Mouse (Mus musculus) Muller cell, postnatal 12 days (primary cell): ENCODE measurements around the gene Trappc3.

Source experiments
- DNase-seq: peaks from one replicate; pipeline ENCODE4 v3.0.0-alpha.2; 2015; ENCODE audit errors: inconsistent ontology term

Gene Trappc3

DNA sequence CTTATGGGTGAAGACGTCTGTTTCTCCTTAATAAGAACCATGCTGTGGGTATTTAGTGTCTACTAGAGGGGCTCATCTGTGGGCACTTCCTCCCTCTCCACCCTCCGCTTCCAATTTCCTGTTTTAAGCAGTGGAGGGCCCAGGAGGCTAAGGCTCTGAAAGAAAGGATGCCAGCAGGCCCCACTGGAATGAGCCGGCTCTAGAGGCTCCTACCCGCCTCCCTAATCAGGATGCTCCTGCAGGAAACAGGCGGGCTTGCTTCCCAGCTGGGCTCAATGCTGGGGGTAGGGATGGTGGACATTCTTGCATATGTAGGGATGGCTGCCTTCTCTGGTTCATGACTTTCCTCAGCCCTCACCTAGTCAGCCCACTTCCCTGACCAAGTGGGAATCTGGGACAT is 51.1 kb downstream of the Trappc3 start:
- no peak for DNase-seq

DNA sequence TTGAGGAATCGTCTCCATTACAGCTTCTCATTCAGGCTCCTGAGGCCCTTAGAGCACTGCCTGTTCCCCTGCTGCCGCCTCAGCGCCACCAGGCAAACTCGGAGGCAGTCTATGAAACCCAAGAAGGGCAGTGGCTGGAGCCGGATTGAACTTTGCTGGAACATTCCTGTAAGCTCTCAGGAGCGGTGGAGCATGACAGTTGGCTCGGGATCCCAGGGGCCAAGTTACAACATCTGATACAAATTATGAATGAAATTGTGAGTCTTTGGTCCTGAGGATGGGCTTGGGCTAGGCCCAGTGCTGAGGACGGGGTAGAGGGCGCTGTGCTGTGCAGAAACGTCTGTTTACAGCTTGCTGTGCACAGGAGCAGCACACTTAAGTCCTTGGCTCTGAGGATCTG is 52.3 kb downstream of the Trappc3 start:
- peak; percentile 84 for DNase-seq

DNA sequence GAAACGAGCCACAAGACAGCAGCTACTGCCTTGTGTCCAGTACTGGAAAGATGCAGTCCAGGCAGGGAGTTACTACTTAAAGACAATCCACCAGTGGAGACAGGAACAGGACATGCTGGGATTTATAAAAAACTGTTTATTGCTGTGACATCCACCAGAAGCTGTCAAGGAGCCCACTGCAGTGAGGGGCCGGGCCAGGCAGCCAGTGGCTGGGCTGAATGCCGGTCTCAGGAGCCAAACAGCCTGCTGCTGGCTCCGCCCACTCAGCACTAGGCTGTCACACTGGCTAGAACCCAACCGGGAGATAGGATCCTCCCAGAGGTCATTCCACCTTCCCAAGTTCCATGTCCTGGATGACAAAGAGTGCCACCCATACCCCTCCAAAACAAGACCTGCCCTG is 53.8 kb downstream of the Trappc3 start:
- DNase-seq: no peak

DNA sequence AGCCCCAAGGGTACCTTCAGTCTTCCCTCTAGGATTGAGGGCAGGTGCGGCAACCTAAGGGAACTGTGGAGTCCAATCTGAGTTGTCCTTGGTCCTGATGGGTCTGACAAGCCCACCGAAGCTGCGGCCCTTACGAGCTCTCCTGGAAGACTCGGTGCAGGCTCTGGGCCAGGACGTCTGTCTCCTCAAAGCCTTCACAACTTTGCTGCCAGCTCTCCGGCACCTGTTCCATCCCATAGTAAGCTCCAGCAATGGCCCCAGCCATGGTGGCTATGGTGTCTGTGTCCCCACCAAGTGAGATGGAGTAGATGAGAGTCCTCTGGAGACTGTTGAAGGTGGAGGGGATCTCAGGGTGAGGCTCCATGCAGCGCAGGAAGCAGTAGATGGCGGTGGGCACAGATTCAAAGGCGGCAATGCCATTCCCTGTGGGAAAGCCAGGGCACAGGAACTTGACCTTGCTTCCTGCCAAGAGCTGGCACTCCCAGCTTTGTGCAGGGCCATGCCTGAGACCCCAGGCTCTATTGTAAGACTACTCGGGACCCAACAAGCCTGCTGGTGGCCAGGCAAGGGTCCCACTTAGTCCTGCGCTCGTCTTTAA is 54.4 kb downstream of the Trappc3 start:
- no peak for DNase-seq

DNA sequence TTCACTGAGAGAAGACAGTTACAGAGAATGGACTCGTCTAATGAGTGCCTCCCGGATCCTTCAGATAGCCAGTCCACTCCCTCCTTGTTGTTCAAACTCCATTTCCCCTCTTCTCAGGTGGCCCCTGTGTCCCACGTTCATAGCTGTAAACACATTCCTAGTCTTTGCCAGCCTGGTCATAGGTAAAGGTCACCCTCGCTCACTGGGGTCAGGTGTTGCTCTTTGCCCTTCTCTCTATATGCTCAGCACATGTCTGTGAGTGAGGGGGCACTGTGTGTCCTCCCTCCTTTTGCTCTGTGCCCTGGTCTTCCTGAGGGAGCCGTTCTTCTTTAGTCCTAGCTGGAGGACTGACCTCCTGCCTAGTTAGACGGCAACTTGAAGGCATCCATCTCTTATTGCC is 57.7 kb downstream of the Trappc3 start:
- no peak for DNase-seq

DNA sequence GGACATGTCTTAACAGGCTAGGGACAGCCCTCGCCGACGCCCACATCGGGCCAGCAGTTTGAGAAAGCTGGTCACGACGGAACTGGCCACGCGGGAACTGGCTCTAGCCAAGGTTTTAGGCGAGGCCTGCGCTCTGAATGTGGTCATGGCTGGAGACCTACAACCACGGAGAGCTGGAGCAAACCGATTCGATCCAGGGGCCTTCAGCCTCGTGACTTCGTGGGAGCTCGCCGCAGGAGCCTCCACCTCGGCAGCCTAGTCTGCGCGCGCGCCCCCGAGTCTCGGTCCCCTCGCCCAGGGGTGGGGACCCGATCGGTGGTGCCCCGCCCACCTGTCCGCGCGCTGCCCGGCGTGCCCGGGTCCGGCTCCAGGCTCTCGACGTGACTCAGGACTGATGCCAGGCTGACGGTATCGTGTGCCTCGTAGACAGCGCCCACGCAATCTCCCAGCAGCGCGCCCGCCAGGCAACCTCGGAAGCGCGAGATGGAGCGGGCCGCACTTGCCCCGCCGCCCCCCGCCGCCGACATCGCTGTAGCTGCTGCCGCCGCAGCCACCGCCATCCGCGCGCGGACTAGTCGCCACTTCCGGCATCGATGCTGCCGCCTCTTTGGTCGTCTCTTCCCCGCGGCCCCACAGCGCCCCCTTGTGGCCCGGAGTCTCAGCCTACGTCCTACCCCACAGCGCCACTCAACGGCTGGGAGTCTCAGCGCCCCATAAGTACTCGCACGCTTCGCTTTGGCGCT is 59.2 kb downstream of the Trappc3 start, which contains the start of gene Adprhl2:
Gene Adprhl2 (minus strand): TSS at position 593 of the 743 bp plus-strand sequence.
- DNase-seq: peak; percentile 99

DNA sequence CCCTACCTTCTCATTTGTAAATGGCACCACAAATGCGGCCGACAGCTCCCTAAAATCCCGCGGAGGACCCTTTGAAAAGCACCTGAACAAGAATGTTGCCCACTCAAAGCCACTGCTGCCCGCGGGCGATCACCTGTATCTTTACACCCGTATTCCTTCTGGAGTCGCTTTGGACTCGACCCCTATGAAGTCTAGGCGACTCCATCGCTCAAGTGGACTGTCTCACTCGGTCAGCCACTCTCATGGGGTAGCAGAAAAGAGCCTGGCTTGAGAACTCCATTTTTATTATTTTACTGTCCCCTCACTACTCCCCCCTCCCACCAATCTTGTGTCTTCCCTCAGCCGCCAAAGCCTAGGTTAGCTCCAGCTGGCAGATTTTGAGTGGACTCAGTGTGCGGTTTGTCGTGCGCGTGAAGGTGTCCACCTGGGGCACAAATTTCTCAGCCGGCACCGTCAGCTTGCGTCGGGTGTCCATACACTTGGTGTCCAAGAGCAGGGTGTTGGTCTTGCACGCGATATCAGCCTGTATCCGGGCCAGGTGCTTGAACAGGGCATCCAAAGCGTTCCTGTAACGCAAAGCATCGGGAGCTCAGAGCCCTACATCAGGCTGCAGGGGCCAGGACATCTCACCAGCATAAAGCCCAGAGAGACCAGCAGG is 59.9 kb downstream of the Trappc3 start:
- DNase-seq: no peak

DNA sequence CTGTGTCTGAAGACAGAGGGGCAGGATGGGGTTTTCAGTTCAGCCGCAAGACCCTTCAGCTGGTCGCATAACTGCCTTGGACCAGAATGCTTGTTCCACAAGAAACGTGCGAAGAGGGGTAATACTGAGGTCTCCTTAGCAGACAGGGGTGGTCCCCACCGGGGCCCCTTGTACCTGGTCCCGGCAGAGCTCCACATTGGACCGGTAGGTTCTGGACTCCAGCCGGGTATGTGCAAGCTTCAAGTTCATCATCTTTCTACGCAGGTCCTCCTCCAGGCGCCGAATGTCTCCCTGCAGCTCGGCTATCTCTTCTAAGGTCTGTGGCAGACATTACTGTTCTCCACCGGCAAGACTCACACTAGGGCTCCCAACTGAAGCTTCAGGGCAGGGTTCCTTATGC is 60.5 kb downstream of the Trappc3 start:
- DNase-seq: no peak

DNA sequence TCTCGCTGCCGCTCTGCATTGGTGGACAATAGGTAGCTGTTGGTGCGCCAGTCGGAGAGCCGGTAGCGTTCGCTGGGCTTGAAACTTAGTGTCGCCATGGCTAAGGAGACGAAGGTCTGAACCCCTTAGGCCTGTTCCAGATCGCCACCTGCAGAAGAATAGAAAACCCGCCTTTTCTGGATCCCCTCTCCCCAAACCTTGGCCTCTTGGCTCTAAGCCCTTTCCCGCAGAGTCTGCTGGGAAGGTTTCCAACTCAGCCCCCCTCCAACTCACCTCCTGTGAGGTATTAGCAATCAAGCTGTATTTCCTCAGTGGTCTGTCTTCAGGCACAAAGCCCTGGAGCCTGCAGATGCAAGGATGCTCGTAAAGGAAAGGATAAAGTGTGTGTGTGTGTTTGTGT is 62.7 kb downstream of the Trappc3 start:
- no peak for DNase-seq

DNA sequence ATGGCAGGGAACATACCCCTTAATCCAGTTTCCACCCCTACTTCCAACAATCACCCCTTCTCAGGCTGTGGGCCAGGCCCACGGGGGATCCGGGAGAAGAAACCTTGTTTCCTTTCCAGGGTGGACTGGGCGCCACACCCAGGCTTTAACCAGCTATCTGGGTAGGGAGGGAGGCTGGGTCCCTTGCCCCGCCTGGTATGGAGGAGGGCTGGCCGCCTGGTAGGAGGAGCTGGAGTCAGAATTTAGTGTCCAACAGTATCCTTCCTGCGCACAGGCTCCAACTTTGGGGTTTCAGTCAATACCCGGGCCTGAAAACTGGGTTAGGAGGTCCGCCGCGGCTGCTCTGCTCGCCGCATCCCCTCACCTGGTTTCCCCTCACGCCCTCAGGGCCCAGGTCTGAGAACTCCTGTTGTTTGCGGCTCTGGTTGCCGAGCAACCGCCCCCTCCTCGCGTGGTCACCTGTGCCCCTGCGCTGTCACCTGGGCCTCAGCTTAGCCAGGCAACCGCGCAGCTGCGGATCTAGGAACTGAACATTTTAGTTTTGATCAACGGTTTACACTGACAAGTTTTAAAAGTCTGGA is 63.2 kb downstream of the Trappc3 start, which contains the start of gene Tekt2:
Gene Tekt2 (minus strand): TSS at position 408 of the 581 bp plus-strand sequence.
- no peak for DNase-seq
